Mouse (Mus musculus) layer of hippocampus, postnatal 14 days (tissue): ENCODE data around the gene Crat. TPM values are rescaled to one million over a fixed set of nuclear protein-coding genes. Genes with fewer than 3 reads are reported as not detected.

Source experiments
- DNase-seq, 2 experiments: peaks; one replicate each; pipeline ENCODE4 v3.0.0; 2021 to 2022; ENCODE audit warnings: low spot score in 2 of 2, mixed read lengths in 1 of 2
- long read RNA-seq, 2 experiments: library from polyadenylated mRNA; stranded (forward); transcript quantifications; one replicate each; pipeline ENCODE4 v2.0.0; 2021
- total RNA-seq, 2 experiments: library from RNA; stranded (reverse); gene quantifications; 2 replicates each; pipeline ENCODE4 v1.2.3; 2021

Gene Crat
- total RNA-seq = 10 to 100 TPM; 41.0 to 41.1 TPM
- long read RNA-seq, experiment 1, transcript Crat-201 (14 exons, 3,833 nt) = major isoform, 29 of 49 reads
- long read RNA-seq, experiment 1, partial matches to known transcripts = 5 of 49 reads
- long read RNA-seq, experiment 1, other reads (novel, unspliced or antisense) = 15 of 49 reads
- long read RNA-seq, experiment 2, transcript Crat-201 (14 exons, 3,833 nt) = major isoform, 39 of 61 reads
- long read RNA-seq, experiment 2, partial matches to known transcripts = 8 of 61 reads
- long read RNA-seq, experiment 2, other reads (novel, unspliced or antisense) = 14 of 61 reads

- peak; percentile 91 to 93 for DNase-seq
Measured at GRCm38 (mm10) chr2:30415157-30415935, at the start of gene Crat. Gene Crat, minus strand, starts transcription at chr2:30415813.

- DNase-seq = no peak
Measured at GRCm38 (mm10) chr2:30464411-30464810, 48.8 kb upstream of the Crat start.

- DNase-seq = peak in 1 of 2 experiments; percentile 37
Measured at GRCm38 (mm10) chr2:30463904-30464330, 48.3 kb upstream of the Crat start.

- DNase-seq = no peak
Measured at GRCm38 (mm10) chr2:30463341-30463761, 47.7 kb upstream of the Crat start.

- no peak for DNase-seq
Measured at GRCm38 (mm10) chr2:30459241-30459640, 43.6 kb upstream of the Crat start.

- DNase-seq = no peak
Measured at GRCm38 (mm10) chr2:30458349-30458748, 42.7 kb upstream of the Crat start.

GRCm38 (mm10) chr2:30456104-30456980 is 40.7 kb upstream of the Crat start:
- no peak for DNase-seq

GRCm38 (mm10) chr2:30454587-30454986 is 39.0 kb upstream of the Crat start:
- no peak for DNase-seq

GRCm38 (mm10) chr2:30453570-30453969 is 38.0 kb upstream of the Crat start:
- DNase-seq = no peak

GRCm38 (mm10) chr2:30451525-30451924 is 35.9 kb upstream of the Crat start:
- no peak for DNase-seq

- DNase-seq = no peak
Measured at GRCm38 (mm10) chr2:30450530-30450929, 34.9 kb upstream of the Crat start.

- no peak for DNase-seq
Measured at GRCm38 (mm10) chr2:30448371-30448770, 32.8 kb upstream of the Crat start.

- no peak for DNase-seq
Measured at GRCm38 (mm10) chr2:30446891-30447826, 31.5 kb upstream of the Crat start.

- no peak for DNase-seq
Measured at GRCm38 (mm10) chr2:30445312-30445711, 29.7 kb upstream of the Crat start.

- no peak for DNase-seq
Measured at GRCm38 (mm10) chr2:30444450-30444849, 28.8 kb upstream of the Crat start.

GRCm38 (mm10) chr2:30444006-30444405 is 28.4 kb upstream of the Crat start:
- no peak for DNase-seq

- DNase-seq = no peak
Measured at GRCm38 (mm10) chr2:30443281-30443680, 27.7 kb upstream of the Crat start.

- DNase-seq = no peak
Measured at GRCm38 (mm10) chr2:30442498-30442890, 26.9 kb upstream of the Crat start.

GRCm38 (mm10) chr2:30441518-30442497 is 26.2 kb upstream of the Crat start:
- DNase-seq = peak; percentile 54 to 81
